Mouse (Mus musculus): ENCODE measurements around the gene Iqschfp. TPM values are rescaled to one million over a fixed set of nuclear protein-coding genes. Genes with fewer than 3 reads are reported as not detected.

Gene Iqschfp
- polyA plus RNA-seq (2012; ENCODE audit: insufficient read depth, insufficient read length, missing spikeins) = not detected in 2 replicates

GRCm38 (mm10) chr3:67892026-67892705, at the start of gene Iqschfp, which contains the start of gene Iqcj:
TSS of gene Iqschfp (plus strand) at chr3:67892232.
TSS of gene Iqcj (plus strand) at chr3:67892220.
- H3K27ac ChIP-seq (replicated peaks; ENCODE audit: low read depth, low read length) = no peak within 1 kb of the TSS
- no peak within 1 kb of the TSS for H3K4me3 ChIP-seq (ENCODE audit: insufficient read depth, low read depth, low read length)
- H3K4me1 ChIP-seq (ENCODE audit: control insufficient read depth, insufficient read depth, insufficient read length, low read length) = no peaks in the 10 kb centered on the region

- Histone ChIP-seq H3K4me1 (ENCODE audit: control insufficient read depth, insufficient read depth, insufficient read length, low read length) (no peaks in the 10 kb centered on the region), H3K4me3 (ENCODE audit: insufficient read depth, low read depth, low read length) (no peak overlapping the region), H3K27ac (replicated peaks; ENCODE audit: low read depth, low read length) (no peak overlapping the region)
Measured at GRCm38 (mm10) chr3:67852397-67852796, 39.6 kb upstream of the Iqschfp start.

GRCm38 (mm10) chr3:67861524-67861923, 30.5 kb upstream of the Iqschfp start:
- no peak overlapping the region for H3K27ac ChIP-seq (replicated peaks; ENCODE audit: low read depth, low read length)
- no peak overlapping the region for H3K4me3 ChIP-seq (ENCODE audit: insufficient read depth, low read depth, low read length)

GRCm38 (mm10) chr3:67867420-67868065, 24.5 kb upstream of the Iqschfp start:
- Histone ChIP-seq H3K4me3 (ENCODE audit: insufficient read depth, low read depth, low read length) (no peak overlapping the region), H3K4me1 (ENCODE audit: control insufficient read depth, insufficient read depth, insufficient read length, low read length) (no peaks in the 10 kb centered on the region), H3K27ac (replicated peaks; ENCODE audit: low read depth, low read length) (no peak overlapping the region)

More at GRCm38 (mm10) chr3:67861524-67861923, 30.5 kb upstream of the Iqschfp start:
- H3K4me1 ChIP-seq (ENCODE audit: control insufficient read depth, insufficient read depth, insufficient read length, low read length) = no peaks in the 10 kb centered on the region

- no peak overlapping the region for H3K27ac ChIP-seq (replicated peaks; ENCODE audit: low read depth, low read length)
- no peaks in the 10 kb centered on the region for H3K4me1 ChIP-seq (ENCODE audit: control insufficient read depth, insufficient read depth, insufficient read length, low read length)
- no peak overlapping the region for H3K4me3 ChIP-seq (ENCODE audit: insufficient read depth, low read depth, low read length)
Measured at GRCm38 (mm10) chr3:67869424-67869823, 22.6 kb upstream of the Iqschfp start.

- H3K4me1 ChIP-seq (ENCODE audit: control insufficient read depth, insufficient read depth, insufficient read length, low read length) = no peaks in the 10 kb centered on the region
Measured at GRCm38 (mm10) chr3:67877253-67877652, 14.8 kb upstream of the Iqschfp start.

GRCm38 (mm10) chr3:67884335-67884734, 7.7 kb upstream of the Iqschfp start:
- Histone ChIP-seq H3K4me1 (ENCODE audit: control insufficient read depth, insufficient read depth, insufficient read length, low read length) (no peaks in the 10 kb centered on the region), H3K4me3 (ENCODE audit: insufficient read depth, low read depth, low read length) (no peak overlapping the region), H3K27ac (replicated peaks; ENCODE audit: low read depth, low read length) (no peak overlapping the region)

More at GRCm38 (mm10) chr3:67877253-67877652, 14.8 kb upstream of the Iqschfp start:
- Histone ChIP-seq H3K27ac (replicated peaks; ENCODE audit: low read depth, low read length) (no peak overlapping the region), H3K4me3 (ENCODE audit: insufficient read depth, low read depth, low read length) (no peak overlapping the region)

- Histone ChIP-seq H3K4me1 (ENCODE audit: control insufficient read depth, insufficient read depth, insufficient read length, low read length) (no peaks in the 10 kb centered on the region), H3K27ac (replicated peaks; ENCODE audit: low read depth, low read length) (no peak overlapping the region), H3K4me3 (ENCODE audit: insufficient read depth, low read depth, low read length) (no peak overlapping the region)
Measured at GRCm38 (mm10) chr3:67886176-67886575, 5.9 kb upstream of the Iqschfp start.

GRCm38 (mm10) chr3:67887251-67887650, 4.8 kb upstream of the Iqschfp start:
- Histone ChIP-seq H3K27ac (replicated peaks; ENCODE audit: low read depth, low read length) (no peak overlapping the region), H3K4me1 (ENCODE audit: control insufficient read depth, insufficient read depth, insufficient read length, low read length) (no peaks in the 10 kb centered on the region), H3K4me3 (ENCODE audit: insufficient read depth, low read depth, low read length) (no peak overlapping the region)

- H3K27ac ChIP-seq (replicated peaks; ENCODE audit: low read depth, low read length) = no peak overlapping the region
- H3K4me1 ChIP-seq (ENCODE audit: control insufficient read depth, insufficient read depth, insufficient read length, low read length) = no peaks in the 10 kb centered on the region
- H3K4me3 ChIP-seq (ENCODE audit: insufficient read depth, low read depth, low read length) = no peak overlapping the region
Measured at GRCm38 (mm10) chr3:67892768-67893167, 736 bp downstream of the Iqschfp start.

- Histone ChIP-seq H3K4me3 (ENCODE audit: insufficient read depth, low read depth, low read length) (no peak overlapping the region), H3K27ac (replicated peaks; ENCODE audit: low read depth, low read length) (no peak overlapping the region), H3K4me1 (ENCODE audit: control insufficient read depth, insufficient read depth, insufficient read length, low read length) (no peaks in the 10 kb centered on the region)
Measured at GRCm38 (mm10) chr3:67902517-67902916, 10.5 kb downstream of the Iqschfp start.

- Histone ChIP-seq H3K27ac (replicated peaks; ENCODE audit: low read depth, low read length) (no peak overlapping the region), H3K4me1 (ENCODE audit: control insufficient read depth, insufficient read depth, insufficient read length, low read length) (no peaks in the 10 kb centered on the region)
Measured at GRCm38 (mm10) chr3:67908586-67908985, 16.6 kb downstream of the Iqschfp start.

GRCm38 (mm10) chr3:67918098-67918497, 26.1 kb downstream of the Iqschfp start:
- Histone ChIP-seq H3K27ac (replicated peaks; ENCODE audit: low read depth, low read length) (no peak overlapping the region), H3K4me1 (ENCODE audit: control insufficient read depth, insufficient read depth, insufficient read length, low read length) (no peaks in the 10 kb centered on the region), H3K4me3 (ENCODE audit: insufficient read depth, low read depth, low read length) (no peak overlapping the region)

More at GRCm38 (mm10) chr3:67908586-67908985, 16.6 kb downstream of the Iqschfp start:
- no peak overlapping the region for H3K4me3 ChIP-seq (ENCODE audit: insufficient read depth, low read depth, low read length)

GRCm38 (mm10) chr3:67918634-67919259, 26.7 kb downstream of the Iqschfp start:
- Histone ChIP-seq H3K4me1 (ENCODE audit: control insufficient read depth, insufficient read depth, insufficient read length, low read length) (no peaks in the 10 kb centered on the region), H3K27ac (replicated peaks; ENCODE audit: low read depth, low read length) (no peak overlapping the region), H3K4me3 (ENCODE audit: insufficient read depth, low read depth, low read length) (no peak overlapping the region)

GRCm38 (mm10) chr3:67923095-67923494, 31.1 kb downstream of the Iqschfp start:
- H3K4me3 ChIP-seq (ENCODE audit: insufficient read depth, low read depth, low read length) = no peak overlapping the region
- no peak overlapping the region for H3K27ac ChIP-seq (replicated peaks; ENCODE audit: low read depth, low read length)
- no peaks in the 10 kb centered on the region for H3K4me1 ChIP-seq (ENCODE audit: control insufficient read depth, insufficient read depth, insufficient read length, low read length)

Measured in brown adipose tissue, adult 24 weeks (tissue).